Mouse (Mus musculus) liver, postnatal 0 days (tissue): Measurements from ENCODE around the gene Telo2. TPM values are rescaled to one million over a fixed set of nuclear protein-coding genes. Genes with fewer than 3 reads are reported as not detected.

Experiments used
- ATAC-seq: fragments of 200-750 bp; cut with Nextera tagmentation; 2 replicates; pipeline ENCODE4 v1.8.0; 2017; ENCODE audit warnings: mild to moderate bottlenecking, moderate library complexity
- DNase-seq: peaks from one replicate; pipeline ENCODE4 v3.0.0-alpha.2; 2016
- H3K27ac ChIP-seq: fragments of 300-500 bp; sonication (generic); 2 replicates; pipeline ENCODE4 v1.5.1; 2014; ENCODE audit warnings: antibody characterized with exemption, moderate library complexity, mild to moderate bottlenecking, low read depth
- H3K27me3 ChIP-seq: fragments of 300-500 bp; sonication (generic); 2 replicates; pipeline ENCODE4 v1.6.1; 2014; ENCODE audit warnings: low read length, control low read depth, mixed read lengths; ENCODE audit not compliant: insufficient read depth
- H3K36me3 ChIP-seq: fragments of 300-500 bp; sonication (generic); replicated peaks from 2 replicates; pipeline ENCODE4 v1.6.1; 2014; ENCODE audit warnings: mild to moderate bottlenecking, control low read depth, low read length, moderate library complexity, mixed read lengths; ENCODE audit not compliant: insufficient read depth
- H3K4me1 ChIP-seq: fragments of 300-500 bp; sonication (generic); 2 replicates; pipeline ENCODE4 v1.6.1; 2014; ENCODE audit warnings: antibody characterized with exemption, mild to moderate bottlenecking, control low read depth; ENCODE audit not compliant: insufficient read depth
- H3K4me2 ChIP-seq: fragments of 300-500 bp; sonication (generic); 2 replicates; pipeline ENCODE4 v1.6.1; 2014; ENCODE audit warnings: low read depth, mild to moderate bottlenecking, low read length, moderate library complexity, mixed read lengths
- H3K4me3 ChIP-seq: fragments of 300-500 bp; sonication (generic); 2 replicates; pipeline ENCODE4 v1.5.1; 2014; ENCODE audit warnings: low read depth, low read length
- H3K9ac ChIP-seq: fragments of 300-500 bp; sonication (generic); replicated peaks from 2 replicates; pipeline ENCODE4 v1.6.1; 2014; ENCODE audit warnings: mild to moderate bottlenecking, moderate library complexity
- H3K9me3 ChIP-seq: fragments of 300-500 bp; sonication (generic); 2 replicates; pipeline ENCODE4 v1.6.1; 2016; ENCODE audit warnings: mild to moderate bottlenecking, control low read depth, low read length, mixed read lengths
- CTCF ChIP-seq: sonication (generic); IDR thresholded peaks from 2 replicates; pipeline ENCODE4 v1.5.1; 2016; ENCODE audit warnings: antibody characterized with exemption, low read depth
- EP300 ChIP-seq: IDR thresholded peaks from 2 replicates; pipeline ENCODE4 v1.6.1; 2016; ENCODE audit warnings: antibody characterized with exemption, low read depth, mild to moderate bottlenecking
- WGBS: fragments of 180-500 bp; shearing (Covaris S2); extraction: QIAGEN DNeasy Blood & Tissue Kit; methylation state at CpG from one replicate; pipeline ENCODE4 v1.1.7; 2014; ENCODE audit not compliant: insufficient replicate concordance; 5-methylcytosine and 5-hydroxymethylcytosine counted together
- polyA plus RNA-seq: library from polyadenylated mRNA; unstranded; fragments of >200 nt; fragmentation: Nextera tagmentation; extraction: Ambion mirVana; gene quantifications from 2 replicates; pipeline ENCODE4 v1.2.1, GENCODE M21; 2015

Telo2 gene
- polyA plus RNA-seq, 1 experiment from 2014 or later = 5.3 TPM

DNA sequence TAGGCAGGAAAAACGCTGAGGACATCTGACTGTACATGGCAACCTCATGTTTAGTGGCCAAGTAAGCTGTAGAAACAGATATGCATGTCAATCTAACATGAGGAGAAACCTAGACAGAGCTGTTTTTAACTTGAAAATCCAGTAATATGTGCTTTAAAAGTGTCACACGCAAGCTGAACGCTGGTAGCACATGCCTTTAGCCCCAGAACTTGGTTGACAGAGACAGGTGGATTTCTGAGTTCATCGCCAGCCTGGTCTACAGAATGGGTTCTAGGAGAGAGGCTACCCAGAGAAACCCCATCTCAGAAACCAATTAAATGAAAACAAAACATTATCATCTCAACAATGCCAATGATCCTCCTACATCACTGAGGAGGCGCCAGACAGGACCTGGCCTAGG, 4.5 kb downstream of the Telo2 start:
- Histone ChIP-seq H3K27me3 (no peaks in the 10 kb centered on the region), H3K9ac (no peak overlapping the region), H3K9me3 (no peaks in the 10 kb centered on the region), H3K36me3 (peaks cover 15% of the 10 kb centered on the region; the same call in 1 of the 2 replicates), H3K4me3 (no peak overlapping the region), H3K4me2 (no peak overlapping the region), H3K27ac (no peak overlapping the region), H3K4me1 (peaks cover 13% of the 10 kb centered on the region)
- ATAC-seq = no peak
- WGBS = 83% methylated on average over 5 of the region's 5 CpGs
- DNase-seq = no peak
- TF ChIP-seq EP300 (no peak), CTCF (no peak)

DNA sequence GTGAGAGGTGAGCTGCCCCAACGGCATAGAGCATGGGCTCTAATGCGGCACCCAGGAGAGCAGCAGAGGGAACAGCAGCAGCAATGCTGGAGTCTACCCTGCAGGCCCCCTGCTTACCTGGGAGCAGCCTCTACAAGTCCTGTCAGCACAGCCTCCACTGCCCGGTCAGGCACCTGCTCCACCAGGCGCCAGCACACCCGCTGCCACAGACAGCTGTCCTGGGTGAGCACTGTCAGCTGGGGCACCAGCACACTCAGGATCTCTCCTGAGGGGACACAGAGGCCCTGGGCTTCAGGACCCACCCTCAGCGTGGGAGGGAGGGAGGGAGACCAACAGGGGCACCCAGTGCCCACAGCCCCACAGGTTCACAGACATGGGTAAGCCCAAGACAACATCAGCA, 5.2 kb downstream of the Telo2 start:
- no peak overlapping the region for H3K4me3 ChIP-seq
- H3K4me2 ChIP-seq = no peak overlapping the region
- no peak overlapping the region for H3K9ac ChIP-seq
- H3K36me3 ChIP-seq = peaks cover 17% of the 10 kb centered on the region; the same call in 1 of the 2 replicates
- H3K27ac ChIP-seq = no peak overlapping the region
- ATAC-seq (no peak), DNase-seq (no peak)
- H3K9me3 ChIP-seq = no peaks in the 10 kb centered on the region
- no peaks in the 10 kb centered on the region for H3K27me3 ChIP-seq
- peaks cover 10% of the 10 kb centered on the region for H3K4me1 ChIP-seq
- 96% methylated on average over 5 of the region's 6 CpGs for WGBS
- TF ChIP-seq EP300 = no peak
- no peak for TF ChIP-seq CTCF

DNA sequence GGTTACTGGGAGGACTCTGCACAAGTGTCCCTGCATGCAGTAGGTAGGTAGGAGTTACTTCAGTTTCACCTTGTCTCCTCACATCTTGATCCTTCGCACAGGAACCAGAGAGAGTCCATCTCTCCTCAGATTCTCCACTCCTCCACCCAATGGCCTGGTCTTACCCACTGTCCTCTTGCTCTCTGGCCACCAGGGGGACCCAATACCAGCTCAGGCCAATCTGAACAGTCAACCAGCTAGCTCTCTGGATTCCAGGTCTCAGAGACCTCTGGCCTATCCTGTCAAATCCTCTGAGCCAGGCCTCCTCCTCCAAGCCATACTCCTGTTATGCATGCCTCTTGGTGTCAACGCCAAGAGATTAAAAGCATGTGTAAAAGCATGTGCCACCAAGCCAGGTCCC, 6.2 kb downstream of the Telo2 start:
- DNase-seq (peak; percentile 63), ATAC-seq (peak; percentile 59)
- Histone ChIP-seq H3K27me3 (no peaks in the 10 kb centered on the region), H3K4me3 (no peak overlapping the region), H3K27ac (no peak overlapping the region), H3K9ac (no peak overlapping the region), H3K4me1 (peaks cover under 1% of the 10 kb centered on the region), H3K9me3 (no peaks in the 10 kb centered on the region), H3K4me2 (no peak overlapping the region), H3K36me3 (peaks cover 23% of the 10 kb centered on the region)
- TF ChIP-seq CTCF (peak; percentile 81), EP300 (no peak)
- WGBS = 68% methylated on average over 2 of the region's 2 CpGs

DNA sequence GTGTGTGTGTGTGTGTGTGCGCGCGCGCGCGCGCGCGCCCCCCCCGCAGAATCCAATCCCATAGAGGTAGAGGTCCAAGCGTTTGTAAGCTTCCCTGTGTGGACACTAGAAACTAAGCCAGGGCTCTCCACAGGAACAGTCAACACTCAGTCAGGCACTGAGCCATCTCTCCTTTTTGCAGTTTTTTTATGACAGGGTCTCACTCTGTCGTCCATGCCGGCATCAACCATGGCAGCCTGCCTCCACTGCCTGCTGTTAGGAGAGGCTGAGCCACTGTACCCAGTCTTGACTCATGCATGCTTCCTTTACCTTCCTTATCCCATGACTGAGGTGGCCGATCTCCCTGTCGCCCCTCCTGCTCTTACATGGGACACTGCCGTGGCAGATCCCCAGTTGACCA, 8.0 kb downstream of the Telo2 start:
- H3K4me1 ChIP-seq = no peaks in the 10 kb centered on the region
- no peaks in the 10 kb centered on the region for H3K9me3 ChIP-seq
- H3K27me3 ChIP-seq = no peaks in the 10 kb centered on the region
- H3K9ac ChIP-seq = no peak overlapping the region
- H3K27ac ChIP-seq = no peak overlapping the region
- WGBS = 89% methylated on average over 8 of the region's 16 CpGs
- peaks cover 23% of the 10 kb centered on the region for H3K36me3 ChIP-seq
- no peak overlapping the region for H3K4me3 ChIP-seq
- TF ChIP-seq EP300 = no peak
- no peak for TF ChIP-seq CTCF
- ATAC-seq = no peak
- no peak overlapping the region for H3K4me2 ChIP-seq
- DNase-seq = no peak

DNA sequence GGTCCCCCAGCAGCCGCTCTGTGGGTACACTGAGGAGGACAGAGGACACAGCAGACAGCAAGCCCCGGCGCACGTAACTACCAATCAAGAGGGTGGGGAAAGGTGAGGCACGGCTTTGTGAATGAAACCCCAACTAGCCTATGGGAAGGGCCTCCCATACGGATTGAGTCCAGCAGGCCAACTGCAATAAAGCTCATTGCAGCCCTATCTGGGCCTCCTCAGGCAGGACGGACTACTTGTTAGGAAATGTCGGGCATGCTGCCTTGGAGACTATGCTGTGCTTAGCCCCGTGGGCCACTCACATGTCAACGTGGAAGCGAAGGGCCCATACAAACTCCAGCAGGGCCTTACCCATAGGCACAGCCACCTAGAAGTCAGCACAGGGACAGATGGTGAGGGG, 14.4 kb downstream of the Telo2 start:
- no peak for ATAC-seq
- no peaks in the 10 kb centered on the region for H3K4me1 ChIP-seq
- H3K4me3 ChIP-seq = no peak overlapping the region
- peaks cover 52% of the 10 kb centered on the region for H3K36me3 ChIP-seq
- no peak for DNase-seq
- H3K4me2 ChIP-seq = no peak overlapping the region
- no peaks in the 10 kb centered on the region for H3K27me3 ChIP-seq
- WGBS = 92% methylated on average over 11 of the region's 11 CpGs
- no peak for TF ChIP-seq CTCF
- no peak for TF ChIP-seq EP300
- H3K9ac ChIP-seq = no peak overlapping the region
- no peak overlapping the region for H3K27ac ChIP-seq
- H3K9me3 ChIP-seq = no peaks in the 10 kb centered on the region

DNA sequence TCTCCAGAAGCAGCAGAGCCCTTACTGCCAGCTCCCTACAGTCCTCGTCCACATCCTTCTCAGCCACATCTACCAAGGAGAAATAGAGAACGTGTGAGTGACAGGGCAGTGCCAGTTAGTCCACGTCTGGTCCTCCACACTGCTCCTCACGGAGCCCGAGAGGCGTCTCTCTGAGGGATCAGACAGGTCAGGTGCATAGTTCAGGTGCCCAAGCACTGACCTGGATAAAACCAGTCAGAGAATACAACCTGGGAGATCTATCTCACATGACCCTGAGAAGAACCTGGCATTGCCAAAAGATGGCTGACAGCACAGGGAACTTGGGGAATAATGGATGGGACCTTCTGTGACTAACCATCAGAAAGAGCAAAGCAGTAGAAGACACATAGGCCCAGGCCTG, 15.7 kb downstream of the Telo2 start:
- no peaks in the 10 kb centered on the region for H3K4me1 ChIP-seq
- no peaks in the 10 kb centered on the region for H3K9me3 ChIP-seq
- no peak overlapping the region for H3K4me2 ChIP-seq
- no peak overlapping the region for H3K9ac ChIP-seq
- no peaks in the 10 kb centered on the region for H3K27me3 ChIP-seq
- no peak for DNase-seq
- peaks cover 53% of the 10 kb centered on the region for H3K36me3 ChIP-seq
- H3K27ac ChIP-seq = no peak overlapping the region
- ATAC-seq = no peak
- no peak overlapping the region for H3K4me3 ChIP-seq
- no peak for TF ChIP-seq CTCF
- no peak for TF ChIP-seq EP300
- WGBS = 93% methylated on average over 6 of the region's 6 CpGs

DNA sequence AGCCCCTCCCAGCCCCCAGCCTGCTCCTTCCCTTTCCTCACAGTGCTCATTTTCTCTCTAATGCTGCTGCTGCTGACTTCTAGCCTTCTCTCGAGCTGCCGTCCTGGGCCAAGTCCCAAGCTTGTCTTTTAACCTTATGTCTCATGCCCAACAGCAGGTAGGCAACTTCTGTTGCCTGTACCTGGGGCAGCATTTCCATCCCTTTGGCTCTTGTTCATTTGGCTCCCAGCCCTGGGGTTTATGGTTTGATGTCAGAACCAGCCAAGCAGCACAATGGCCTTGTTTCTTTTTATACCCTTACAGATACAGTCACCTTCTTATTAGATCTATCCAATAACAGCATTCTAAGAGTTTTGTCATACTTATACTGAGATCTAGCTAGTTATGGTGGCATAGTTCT, 19.5 kb downstream of the Telo2 start:
- ATAC-seq (no peak), DNase-seq (no peak)
- Histone ChIP-seq H3K36me3 (peaks cover 74% of the 10 kb centered on the region), H3K9me3 (no peaks in the 10 kb centered on the region), H3K4me2 (no peak overlapping the region), H3K4me1 (no peaks in the 10 kb centered on the region; the same call in 1 of the 2 replicates), H3K27me3 (no peaks in the 10 kb centered on the region), H3K4me3 (no peak overlapping the region), H3K9ac (no peak overlapping the region), H3K27ac (no peak overlapping the region)
- TF ChIP-seq EP300 (no peak), CTCF (no peak)
- 90% methylated on average over 2 of the region's 2 CpGs for WGBS
